Mouse (Mus musculus) B cell, adult (primary cell): Measurements from ENCODE around the gene Olfr354. TPM values are rescaled to one million over a fixed set of nuclear protein-coding genes. Genes with fewer than 3 reads are reported as not detected.

Experiments
- total RNA-seq: library from RNA; stranded (reverse); gene quantifications from 4 replicates; pipeline ENCODE4 v1.2.4, GENCODE M21; 2023; ENCODE audit not compliant: inconsistent age

Gene Olfr354
- not detected in 4 replicates for total RNA-seq

GRCm38 (mm10) chr2:36905380-36905779 is at the start of gene Olfr354:
Olfr354 (plus strand) TSS chr2:36905680.

GRCm38 (mm10) chr2:36862560-36862959 is 42.9 kb upstream of the Olfr354 start, which contains the start of gene Olfr351:
Olfr351 (minus strand) TSS chr2:36862660.

GRCm38 (mm10) chr2:36868160-36868559 is 37.3 kb upstream of the Olfr354 start, which contains the start of gene Olfr352:
Olfr352 (plus strand) TSS chr2:36868460.

GRCm38 (mm10) chr2:36892836-36893235 is 12.6 kb upstream of the Olfr354 start, which contains the start of gene Olfr353:
Olfr353 (minus strand) TSS chr2:36892936.

DNA sequence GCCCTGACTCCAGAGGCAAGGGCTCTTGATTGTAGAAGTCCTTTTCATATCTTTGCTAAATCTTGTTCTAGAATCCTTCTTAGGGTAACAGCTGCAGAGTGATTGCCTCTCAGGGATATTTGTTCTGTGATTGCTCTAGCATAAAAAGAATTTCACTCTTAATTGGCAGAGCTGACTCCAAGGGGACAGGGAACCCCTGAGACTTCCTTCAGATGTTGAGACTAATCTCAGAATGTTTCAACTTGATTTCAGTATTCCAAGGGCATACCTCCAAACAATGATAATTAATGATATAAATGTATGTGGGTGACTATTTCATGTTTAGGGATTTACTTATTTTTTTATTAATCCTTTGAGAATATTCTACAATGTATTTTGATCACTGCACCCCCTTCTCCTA is 23.3 kb downstream of the Olfr354 start, which contains the start of gene Olfr355:
Olfr355 (minus strand) TSS at position 101 of the 400 bp plus-strand sequence.

GRCm38 (mm10) chr2:36936821-36937220 is 31.3 kb downstream of the Olfr354 start, which contains the start of gene Olfr356:
Olfr356 (plus strand) TSS chr2:36937121.

Other genes starting within 250 kb of the Olfr354 start
- gene Olfr346, start 219.9 kb upstream of the Olfr354 start, total RNA-seq = not detected in 4 replicates
- not detected in 4 replicates for gene Olfr347, start 173.8 kb upstream of the Olfr354 start, total RNA-seq
- gene Olfr348, start 121.4 kb upstream of the Olfr354 start, total RNA-seq = not detected in 4 replicates
- not detected in 4 replicates for gene Olfr50, start 115.1 kb upstream of the Olfr354 start, total RNA-seq
- gene Olfr3, start 88.6 kb upstream of the Olfr354 start, total RNA-seq = not detected in 4 replicates
- gene Olfr350, start 59.4 kb upstream of the Olfr354 start, total RNA-seq = not detected in 4 replicates
- gene Olfr351, start 43.0 kb upstream of the Olfr354 start, total RNA-seq = not detected in 4 replicates
- gene Olfr352, start 37.2 kb upstream of the Olfr354 start, total RNA-seq = not detected in 4 replicates
- not detected in 4 replicates for gene Olfr353, start 12.7 kb upstream of the Olfr354 start, total RNA-seq
- gene Olfr355, start 23.2 kb downstream of the Olfr354 start, total RNA-seq = not detected in 4 replicates
- gene Olfr356, start 31.4 kb downstream of the Olfr354 start, total RNA-seq = not detected in 4 replicates
- not detected in 4 replicates for gene Olfr357, start 88.1 kb downstream of the Olfr354 start, total RNA-seq
- gene Olfr358, start 103.7 kb downstream of the Olfr354 start, total RNA-seq = not detected in 4 replicates
- gene Olfr360, start 160.1 kb downstream of the Olfr354 start, total RNA-seq = not detected in 4 replicates
- not detected in 4 replicates for gene Olfr361, start 183.6 kb downstream of the Olfr354 start, total RNA-seq
- not detected in 4 replicates for gene Olfr362, start 212.2 kb downstream of the Olfr354 start, total RNA-seq
- not detected in 4 replicates for gene Olfr364-ps1, start 233.6 kb downstream of the Olfr354 start, total RNA-seq